Mouse (Mus musculus) ZHBTc4 (cell line): Measurements from ENCODE around the gene Btn2a2.
A peak's percentile ranks its signal among the peaks of the same experiment; 100 is the strongest.

ENCODE experiments used
- DNase-seq: peaks from one replicate; pipeline ENCODE4 v3.0.0-alpha.2; 2011; ENCODE audit warnings: low read depth, low spot score

The Btn2a2 gene

GRCm38 (mm10) chr13:23497656-23498321, 9.1 kb upstream of the Btn2a2 start:
- peak; percentile 85 for DNase-seq

GRCm38 (mm10) chr13:23495526-23495925, 6.9 kb upstream of the Btn2a2 start:
- peak; percentile 59 for DNase-seq

GRCm38 (mm10) chr13:23491990-23492389, 3.3 kb upstream of the Btn2a2 start:
- peak; percentile 95 for DNase-seq

- DNase-seq, result no peak
Observed at GRCm38 (mm10) chr13:23491263-23491662, 2.6 kb upstream of the Btn2a2 start.

GRCm38 (mm10) chr13:23490863-23491262, 2.2 kb upstream of the Btn2a2 start:
- no peak for DNase-seq

GRCm38 (mm10) chr13:23485271-23485670, 3.4 kb downstream of the Btn2a2 start:
- DNase-seq, result no peak

GRCm38 (mm10) chr13:23483153-23483552, 5.5 kb downstream of the Btn2a2 start:
- no peak for DNase-seq

GRCm38 (mm10) chr13:23475658-23476057, 13.0 kb downstream of the Btn2a2 start:
- DNase-seq, result no peak

- DNase-seq, result peak; percentile 91
Observed at GRCm38 (mm10) chr13:23466911-23467310, 21.7 kb downstream of the Btn2a2 start.

GRCm38 (mm10) chr13:23466306-23466705, 22.4 kb downstream of the Btn2a2 start:
- DNase-seq, result peak; percentile 42

- DNase-seq, result peak; percentile 67
Observed at GRCm38 (mm10) chr13:23465600-23466109, 23.0 kb downstream of the Btn2a2 start, which contains the start of gene Btn1a1. Gene Btn1a1, minus strand, starts transcription at chr13:23465901.

- no peak for DNase-seq
Observed at GRCm38 (mm10) chr13:23464841-23465366, 23.8 kb downstream of the Btn2a2 start.

- no peak for DNase-seq
Observed at GRCm38 (mm10) chr13:23464224-23464637, 24.4 kb downstream of the Btn2a2 start.

GRCm38 (mm10) chr13:23463381-23464223, 25.1 kb downstream of the Btn2a2 start:
- DNase-seq, result peak; percentile 91

- no peak for DNase-seq
Observed at GRCm38 (mm10) chr13:23462669-23463068, 26.0 kb downstream of the Btn2a2 start.

GRCm38 (mm10) chr13:23462063-23462462, 26.6 kb downstream of the Btn2a2 start:
- DNase-seq, result no peak

- peak; percentile 56 for DNase-seq
Observed at GRCm38 (mm10) chr13:23459264-23459846, 29.3 kb downstream of the Btn2a2 start.

GRCm38 (mm10) chr13:23453926-23454325, 34.7 kb downstream of the Btn2a2 start:
- no peak for DNase-seq

- peak; percentile 88 for DNase-seq
Observed at GRCm38 (mm10) chr13:23453362-23453862, 35.2 kb downstream of the Btn2a2 start.

GRCm38 (mm10) chr13:23450398-23450797, 38.3 kb downstream of the Btn2a2 start:
- peak; percentile 90 for DNase-seq

- DNase-seq, result peak; percentile 94
Observed at GRCm38 (mm10) chr13:23449235-23450095, 39.2 kb downstream of the Btn2a2 start.
